Mouse (Mus musculus) G1E (cell line): ENCODE data around the gene Rasal3.

ENCODE experiments used
- CTCF ChIP-seq: IDR thresholded peaks from 2 replicates; pipeline ENCODE4 v1.5.1; 2012; ENCODE audit warnings: low read depth, low read length, inconsistent platforms, mixed read lengths
- GATA1 ChIP-seq: IDR thresholded peaks from 2 replicates; pipeline ENCODE4 v1.6.1; 2012; ENCODE audit warnings: borderline replicate concordance, low read length, inconsistent platforms, mixed read lengths
- POLR2AphosphoS5 ChIP-seq: IDR thresholded peaks from 2 replicates; pipeline ENCODE4 v1.6.1; 2012; ENCODE audit warnings: low read depth, low read length, inconsistent platforms; ENCODE audit not compliant: insufficient replicate concordance
- TAL1 ChIP-seq: conservative IDR thresholded peaks from 2 replicates; pipeline ENCODE4 v1.6.1; 2012; ENCODE audit warnings: low read depth, low read length, inconsistent platforms, mixed read lengths

DNA sequence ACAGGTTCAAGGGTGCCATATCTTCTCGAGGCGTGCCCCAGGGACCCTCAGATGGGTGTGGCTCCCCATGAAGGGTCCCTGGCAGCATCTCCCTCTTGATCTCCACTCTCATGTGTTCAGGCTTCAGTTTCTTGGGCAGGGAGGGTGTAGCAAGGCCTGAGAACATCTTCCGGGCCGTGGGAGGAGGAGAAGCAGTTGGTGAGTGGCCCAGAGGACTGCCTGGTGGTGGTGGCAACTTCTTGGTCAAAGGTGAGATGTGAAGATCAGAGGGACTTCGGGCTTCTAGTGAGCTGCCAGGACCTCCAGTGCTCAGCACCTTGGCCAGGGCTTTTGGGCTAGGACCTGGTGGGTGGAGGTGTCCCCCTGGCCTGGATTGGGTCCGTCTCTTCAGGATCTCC lies 44.4 kb downstream of the Rasal3 start:
- TF ChIP-seq CTCF (no peak), POLR2AphosphoS5 (no peak), TAL1 (no peak), GATA1 (no peak)
